Mouse (Mus musculus) midbrain, postnatal 0 days (tissue): Measurements from ENCODE around the gene Flad1. TPM values are rescaled to one million over a fixed set of nuclear protein-coding genes. Genes with fewer than 3 reads are reported as not detected.

Experiments
- ATAC-seq: fragments of 200-750 bp; cut with Nextera tagmentation; 2 replicates; pipeline ENCODE4 v1.8.0; 2017; ENCODE audit warnings: moderate number of reproducible peaks, mild to moderate bottlenecking, moderate TSS enrichment, moderate library complexity; ENCODE audit not compliant: low FRiP score
- DNase-seq: peaks from one replicate; pipeline ENCODE4 v3.0.0-alpha.2; 2015; ENCODE audit warnings: low spot score
- H3K27ac ChIP-seq: fragments of 300-500 bp; sonication (generic); 2 replicates; pipeline ENCODE4 v1.5.1; 2014; ENCODE audit warnings: low read depth, mild to moderate bottlenecking, low read length, mixed read lengths
- H3K27me3 ChIP-seq: fragments of 300-500 bp; sonication (generic); 2 replicates; pipeline ENCODE4 v1.6.1; 2014; ENCODE audit warnings: low read length, control low read depth, mixed read lengths; ENCODE audit not compliant: insufficient read depth
- H3K36me3 ChIP-seq: fragments of 300-500 bp; sonication (generic); 2 replicates; pipeline ENCODE4 v1.6.1; 2014; ENCODE audit warnings: low read length, control low read depth, mixed read lengths; ENCODE audit not compliant: insufficient read depth
- H3K4me1 ChIP-seq: fragments of 300-500 bp; sonication (generic); 2 replicates; pipeline ENCODE4 v1.6.1; 2014; ENCODE audit warnings: mild to moderate bottlenecking, control low read depth, antibody characterized with exemption, low read length, mixed read lengths; ENCODE audit not compliant: insufficient read depth
- H3K4me2 ChIP-seq: fragments of 300-500 bp; sonication (generic); 2 replicates; pipeline ENCODE4 v1.6.1; 2014; ENCODE audit warnings: low read depth, mild to moderate bottlenecking, low read length, mixed read lengths; ENCODE audit not compliant: poor library complexity, severe bottlenecking
- H3K4me3 ChIP-seq: fragments of 300-500 bp; sonication (generic); 2 replicates; pipeline ENCODE4 v1.5.1; 2014; ENCODE audit warnings: low read depth, mild to moderate bottlenecking, low read length, moderate library complexity
- H3K9ac ChIP-seq: fragments of 300-500 bp; sonication (generic); replicated peaks from 2 replicates; pipeline ENCODE4 v1.6.1; 2014; ENCODE audit warnings: mild to moderate bottlenecking, low read length, moderate library complexity, mixed read lengths; ENCODE audit not compliant: poor library complexity, severe bottlenecking
- H3K9me3 ChIP-seq: fragments of 300-500 bp; sonication (generic); 2 replicates; pipeline ENCODE4 v1.6.1; 2016; ENCODE audit warnings: low read length, control low read depth
- CTCF ChIP-seq: IDR thresholded peaks from 2 replicates; pipeline ENCODE4 v1.5.1; 2016; ENCODE audit warnings: antibody characterized with exemption, mild to moderate bottlenecking
- WGBS: fragments of 180-500 bp; shearing (Covaris S2); extraction: QIAGEN DNeasy Blood & Tissue Kit; methylation state at CpG from one replicate; pipeline ENCODE4 v1.1.7; 2014; 5-methylcytosine and 5-hydroxymethylcytosine counted together
- polyA plus RNA-seq: library from polyadenylated mRNA; unstranded; fragments of >200 nt; fragmentation: Nextera tagmentation; extraction: Ambion mirVana; gene quantifications from 2 replicates; pipeline ENCODE4 v1.2.1, GENCODE M21; 2015
- total RNA-seq: library from RNA; depleted of rRNA; stranded (reverse); fragments of >200 nt; gene quantifications from 2 replicates; pipeline ENCODE4 v1.2.3, GENCODE M21; 2014

Gene Flad1
- total and polyA plus RNA-seq, 2 experiments from 2014 or later = 26.0 to 34.1 TPM

GRCm38 (mm10) chr3:89440691-89441090 lies 29.0 kb upstream of the Flad1 start:
- Histone ChIP-seq H3K4me3 (no peak overlapping the region), H3K4me1 (0 out of 2 replicates have a peak, but pooled peaks cover 7% of the 10 kb centered on the region), H3K36me3 (no peaks in the 10 kb centered on the region), H3K4me2 (no peak overlapping the region), H3K9me3 (no peaks in the 10 kb centered on the region), H3K9ac (no peak overlapping the region), H3K27ac (no peak overlapping the region), H3K27me3 (no peaks in the 10 kb centered on the region)
- TF ChIP-seq CTCF = no peak
- 98% methylated on average over 2 of the region's 2 CpGs for WGBS
- ATAC-seq = no peak
- no peak for DNase-seq

GRCm38 (mm10) chr3:89437269-89437668 lies 25.6 kb upstream of the Flad1 start:
- 15% methylated on average over 5 of the region's 5 CpGs for WGBS
- no peak for TF ChIP-seq CTCF
- ATAC-seq = peak; percentile 55
- H3K9ac ChIP-seq = peak overlapping the region; percentile 29; the same call in 1 of the 2 replicates
- H3K4me2 ChIP-seq = peak overlapping the region; percentile 38
- H3K27me3 ChIP-seq = no peaks in the 10 kb centered on the region
- 0 out of 2 replicates have a peak, but pooled peaks cover 7% of the 10 kb centered on the region for H3K4me1 ChIP-seq
- peak; percentile 38 for DNase-seq
- peak overlapping the region; percentile 4; the same call in 1 of the 2 replicates for H3K27ac ChIP-seq
- no peaks in the 10 kb centered on the region for H3K9me3 ChIP-seq
- H3K36me3 ChIP-seq = peaks cover 23% of the 10 kb centered on the region
- H3K4me3 ChIP-seq = peak overlapping the region; percentile 16; the same call in 1 of the 2 replicates

- DNase-seq = peak; percentile 61
- H3K36me3 ChIP-seq = peaks cover 23% of the 10 kb centered on the region
- 0 out of 2 replicates have a peak, but pooled peaks have one; percentile 25 for ATAC-seq
- H3K9ac ChIP-seq = peak within 1 kb of the TSS; percentile 29; the same call in 1 of the 2 replicates
- H3K4me3 ChIP-seq = peak within 1 kb of the TSS; percentile 16; the same call in 1 of the 2 replicates
- H3K27ac ChIP-seq = peak within 1 kb of the TSS; percentile 4; the same call in 1 of the 2 replicates
- H3K9me3 ChIP-seq = no peaks in the 10 kb centered on the region
- WGBS = 4% methylated on average over 16 of the region's 16 CpGs
- H3K27me3 ChIP-seq = no peaks in the 10 kb centered on the region
- peak within 1 kb of the TSS; percentile 38 for H3K4me2 ChIP-seq
- TF ChIP-seq CTCF = no peak
- H3K4me1 ChIP-seq = peaks cover 9% of the 10 kb centered on the region; the same call in 1 of the 2 replicates
These were observed 24.8 kb upstream of the Flad1 start, which contains the start of gene Pbxip1 for GRCm38 (mm10) chr3:89436176-89437113. Gene Pbxip1 (plus strand): TSS chr3:89436706.

GRCm38 (mm10) chr3:89435041-89435440 lies 23.4 kb upstream of the Flad1 start:
- H3K4me3 ChIP-seq = no peak overlapping the region
- peaks cover 15% of the 10 kb centered on the region; the same call in 1 of the 2 replicates for H3K4me1 ChIP-seq
- ATAC-seq = no peak
- H3K27me3 ChIP-seq = no peaks in the 10 kb centered on the region
- 63% methylated on average over 7 of the region's 7 CpGs for WGBS
- DNase-seq = no peak
- H3K9me3 ChIP-seq = no peaks in the 10 kb centered on the region
- no peak overlapping the region for H3K27ac ChIP-seq
- H3K36me3 ChIP-seq = peaks cover 23% of the 10 kb centered on the region
- no peak for TF ChIP-seq CTCF
- no peak overlapping the region for H3K4me2 ChIP-seq
- no peak overlapping the region for H3K9ac ChIP-seq

GRCm38 (mm10) chr3:89434532-89434931 lies 22.9 kb upstream of the Flad1 start:
- WGBS = 81% methylated on average over 11 of the region's 11 CpGs

More at GRCm38 (mm10) chr3:89434532-89434931, 22.9 kb upstream of the Flad1 start:
- H3K27me3 ChIP-seq = no peaks in the 10 kb centered on the region
- no peak for TF ChIP-seq CTCF
- no peak overlapping the region for H3K27ac ChIP-seq
- peaks cover 23% of the 10 kb centered on the region for H3K36me3 ChIP-seq
- ATAC-seq = no peak
- H3K4me2 ChIP-seq = no peak overlapping the region
- no peaks in the 10 kb centered on the region for H3K9me3 ChIP-seq
- peaks cover 15% of the 10 kb centered on the region; the same call in 1 of the 2 replicates for H3K4me1 ChIP-seq
- no peak for DNase-seq
- no peak overlapping the region for H3K4me3 ChIP-seq
- H3K9ac ChIP-seq = no peak overlapping the region
